Mouse (Mus musculus): Measurements from ENCODE around the gene Tceanc2.

Gene Tceanc2

GRCm38 (mm10) chr4:107178182-107178829 is 610 bp downstream of the Tceanc2 start, which contains the start of gene Tmem59:
Tmem59 (plus strand) TSS chr4:107178399.
- DNase-seq (ENCODE audit: low spot score in 2 of 2) = peak; percentile 86 to 91

GRCm38 (mm10) chr4:107177506-107177905 is 1.4 kb downstream of the Tceanc2 start:
- no peak for DNase-seq (ENCODE audit: low spot score in 2 of 2)

- DNase-seq (ENCODE audit: low spot score in 2 of 2) = no peak
These were observed 11.1 kb downstream of the Tceanc2 start for GRCm38 (mm10) chr4:107167798-107168197.

- no peak for DNase-seq (ENCODE audit: low spot score in 2 of 2)
These were observed 12.2 kb downstream of the Tceanc2 start for GRCm38 (mm10) chr4:107166700-107167099.

- DNase-seq (ENCODE audit: low spot score in 2 of 2) = peak; percentile 33 to 56
These were observed 14.9 kb downstream of the Tceanc2 start for GRCm38 (mm10) chr4:107163756-107164587.

GRCm38 (mm10) chr4:107163341-107163740 is 15.6 kb downstream of the Tceanc2 start:
- DNase-seq (ENCODE audit: low spot score in 2 of 2) = no peak

GRCm38 (mm10) chr4:107160181-107160580 is 18.7 kb downstream of the Tceanc2 start:
- no peak for DNase-seq (ENCODE audit: low spot score in 2 of 2)

GRCm38 (mm10) chr4:107159166-107159773 is 19.6 kb downstream of the Tceanc2 start:
- DNase-seq (ENCODE audit: low spot score in 2 of 2) = no peak

GRCm38 (mm10) chr4:107156983-107157401 is 21.9 kb downstream of the Tceanc2 start:
- DNase-seq (ENCODE audit: low spot score in 2 of 2) = no peak

- no peak for DNase-seq (ENCODE audit: low spot score in 2 of 2)
These were observed 26.3 kb downstream of the Tceanc2 start for GRCm38 (mm10) chr4:107152571-107152970.

- no peak for DNase-seq (ENCODE audit: low spot score in 2 of 2)
These were observed 27.9 kb downstream of the Tceanc2 start for GRCm38 (mm10) chr4:107150991-107151390.

- no peak for DNase-seq (ENCODE audit: low spot score in 2 of 2)
These were observed 35.4 kb downstream of the Tceanc2 start for GRCm38 (mm10) chr4:107143511-107143910.

GRCm38 (mm10) chr4:107139836-107140631 is 38.9 kb downstream of the Tceanc2 start:
- no peak for DNase-seq (ENCODE audit: low spot score in 2 of 2)

GRCm38 (mm10) chr4:107138948-107139835 is 39.7 kb downstream of the Tceanc2 start:
- no peak for DNase-seq (ENCODE audit: low spot score in 2 of 2)

- DNase-seq (ENCODE audit: low spot score in 2 of 2) = no peak
These were observed 42.4 kb downstream of the Tceanc2 start for GRCm38 (mm10) chr4:107136531-107136930.

- DNase-seq (ENCODE audit: low spot score in 2 of 2) = no peak
These were observed 43.3 kb downstream of the Tceanc2 start for GRCm38 (mm10) chr4:107135663-107136062.

GRCm38 (mm10) chr4:107134891-107135290 is 44.0 kb downstream of the Tceanc2 start:
- DNase-seq (ENCODE audit: low spot score in 2 of 2) = no peak

GRCm38 (mm10) chr4:107130534-107130933 is 48.4 kb downstream of the Tceanc2 start:
- no peak for DNase-seq (ENCODE audit: low spot score in 2 of 2)

- DNase-seq (ENCODE audit: low spot score in 2 of 2) = no peak
These were observed 49.5 kb downstream of the Tceanc2 start for GRCm38 (mm10) chr4:107129373-107129772.

GRCm38 (mm10) chr4:107127901-107128669 is 50.8 kb downstream of the Tceanc2 start:
- no peak for DNase-seq (ENCODE audit: low spot score in 2 of 2)
